Mouse (Mus musculus) frontal cortex, postnatal 10 days (tissue): ENCODE data around the gene Dyrk3.
"Not testable (repeated sequence)": the region's sequence is repeated elsewhere in the genome, so short reads cannot be mapped to it uniquely, and the experiment has no call there.

Experiments
- DNase-seq, 2 experiments: peaks; one replicate each; pipeline ENCODE4 v3.0.0; 2022; ENCODE audit warnings: low spot score in 2 of 2, mixed read lengths in 1 of 2

Dyrk3 gene

DNA sequence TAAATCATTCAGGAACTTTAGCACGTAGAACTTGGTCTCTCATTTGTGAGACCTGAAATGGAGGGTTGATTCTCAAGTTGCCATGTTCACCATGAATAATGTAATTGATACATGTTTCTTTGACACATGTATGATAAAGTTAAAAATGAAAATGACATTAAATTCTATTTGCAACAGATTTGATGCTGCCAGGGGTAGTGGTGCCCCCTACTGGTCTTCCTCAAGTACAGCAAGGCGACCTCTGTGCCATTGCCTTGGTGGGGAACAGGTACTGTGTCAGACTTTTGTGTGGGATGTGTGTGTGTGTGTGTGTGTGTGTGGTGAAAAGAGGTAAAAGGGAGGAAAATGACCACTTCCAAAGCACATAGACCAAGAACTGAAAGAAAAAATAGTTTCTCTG is 17.3 kb upstream of the Dyrk3 start:
- DNase-seq, result no peak

DNA sequence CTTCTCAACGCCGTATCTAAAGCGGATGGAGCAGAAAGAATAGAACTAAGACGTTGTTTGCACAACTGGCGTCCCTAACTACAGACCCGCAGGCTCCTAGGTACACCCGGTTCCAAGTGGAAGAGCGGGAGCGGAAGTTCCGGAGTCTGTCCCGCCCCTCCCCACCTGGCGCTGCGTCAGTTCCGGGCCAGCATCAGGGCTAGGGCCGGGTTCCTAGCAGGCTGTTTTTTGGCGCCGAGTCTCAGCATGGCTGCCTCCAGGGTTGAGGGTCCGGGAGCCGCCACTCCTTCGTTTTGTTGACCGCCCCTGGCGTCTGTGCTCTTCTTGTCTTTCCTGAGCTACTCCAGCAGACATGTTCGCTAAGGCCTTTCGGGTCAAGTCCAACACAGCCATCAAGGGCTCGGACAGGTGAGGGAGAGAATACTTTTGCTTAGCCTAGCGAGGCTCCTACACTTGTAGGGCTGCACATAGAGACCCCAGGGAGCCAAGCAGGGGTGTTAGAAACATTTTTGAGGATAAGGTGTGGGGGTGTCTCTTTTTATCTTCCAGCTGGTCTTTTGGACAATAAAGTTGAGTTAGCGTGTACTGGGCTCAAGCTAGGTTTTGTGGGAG is 15.0 kb upstream of the Dyrk3 start, which contains the start of gene Eif2d:
TSS of gene Eif2d (plus strand) at position 164 of the 612 bp plus-strand sequence.
- peak; percentile 76 to 84 for DNase-seq

- DNase-seq, result no peak
Observed at GRCm38 (mm10) chr1:131149496-131149895, 11.4 kb upstream of the Dyrk3 start.

DNA sequence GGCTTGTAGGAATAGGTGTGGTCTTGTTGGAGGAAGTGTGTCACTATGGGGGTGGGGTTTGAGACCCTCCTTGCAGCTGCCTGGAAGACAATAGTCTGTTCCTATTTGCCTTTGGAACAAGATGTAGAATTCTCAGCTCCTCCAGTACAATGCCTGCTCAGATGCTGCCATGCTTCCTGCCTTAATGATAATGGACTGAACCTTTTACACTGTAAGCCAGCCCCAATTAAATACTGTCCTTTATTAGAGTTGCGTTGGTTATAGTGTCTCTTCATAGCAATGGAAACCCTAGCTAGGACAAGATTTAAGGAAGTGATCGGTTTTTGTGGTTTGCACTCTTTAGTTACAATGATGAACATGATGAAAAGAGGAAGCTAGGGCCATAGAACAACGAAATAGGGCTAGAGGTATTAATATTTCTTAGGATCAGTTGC is 8.1 kb upstream of the Dyrk3 start:
- no peak for DNase-seq

GRCm38 (mm10) chr1:131145222-131145621 is 7.1 kb upstream of the Dyrk3 start:
- not testable (repeated sequence) for DNase-seq

DNA sequence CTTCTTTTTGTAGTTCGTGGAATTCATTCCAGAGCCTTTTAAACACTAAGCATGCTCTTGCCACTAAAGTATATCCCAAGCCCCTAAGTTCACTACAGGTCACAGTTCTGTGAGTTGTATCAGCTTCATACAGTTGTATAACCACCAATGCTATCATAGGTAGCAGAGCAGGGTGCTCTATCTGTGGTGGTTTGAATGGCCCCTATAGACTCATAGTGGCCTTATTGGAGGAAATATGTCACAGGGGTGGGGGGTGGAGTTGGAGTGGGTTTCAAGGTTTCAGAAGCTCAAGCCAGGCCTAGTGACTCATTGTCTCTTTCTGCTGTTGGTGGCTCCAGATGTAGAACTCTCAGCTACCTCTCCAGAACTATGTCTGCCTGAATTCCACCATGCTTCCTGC is 4.3 kb upstream of the Dyrk3 start:
- DNase-seq, result no peak

GRCm38 (mm10) chr1:131141449-131141848 is 3.3 kb upstream of the Dyrk3 start:
- no peak for DNase-seq

DNA sequence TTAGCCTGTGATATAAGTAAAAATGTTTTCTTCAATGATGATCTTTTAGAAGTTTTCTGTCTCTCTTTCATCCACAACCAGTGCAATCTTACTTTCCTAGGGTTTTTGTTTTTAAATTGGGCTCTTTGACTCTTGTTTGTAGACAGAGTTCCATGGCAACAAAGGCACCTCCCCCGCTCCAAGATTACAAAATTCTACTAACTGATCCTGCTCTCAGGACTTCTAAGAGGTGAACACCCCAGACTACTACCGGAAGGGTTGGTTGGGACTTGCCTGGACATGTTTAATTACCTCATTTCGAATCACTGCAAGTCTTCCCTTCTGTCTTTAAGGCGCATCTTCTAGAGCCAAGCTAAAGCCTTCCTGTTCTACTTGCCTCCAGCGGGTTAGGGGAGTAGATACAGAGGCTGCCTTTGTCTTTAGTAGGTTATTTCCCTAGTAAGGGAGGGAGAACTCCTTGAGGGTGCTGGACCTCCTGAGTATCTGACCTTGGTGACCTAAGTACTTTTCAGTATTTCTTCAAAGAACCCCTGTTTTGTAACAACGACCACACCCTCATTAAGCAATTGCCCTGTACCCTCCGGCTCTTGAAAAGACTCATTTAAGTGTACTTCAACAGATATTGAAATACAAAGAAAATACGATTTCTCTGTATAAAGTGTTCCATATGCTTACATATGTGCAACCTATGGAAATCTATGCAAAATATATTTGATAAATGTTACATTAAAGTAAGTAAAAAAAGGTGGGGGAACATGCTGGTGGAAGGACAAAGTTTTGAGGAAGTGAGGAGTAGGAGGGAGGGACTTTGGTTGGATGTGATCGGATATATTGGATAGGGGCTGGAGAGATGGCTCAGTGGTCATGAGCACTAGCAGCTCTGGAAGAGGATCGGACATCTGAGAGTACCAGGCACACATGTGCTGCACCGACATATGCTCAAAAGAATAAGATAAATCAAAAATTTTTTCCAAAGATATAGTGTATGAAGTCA is 1.3 kb upstream of the Dyrk3 start:
- DNase-seq, result no peak

DNA sequence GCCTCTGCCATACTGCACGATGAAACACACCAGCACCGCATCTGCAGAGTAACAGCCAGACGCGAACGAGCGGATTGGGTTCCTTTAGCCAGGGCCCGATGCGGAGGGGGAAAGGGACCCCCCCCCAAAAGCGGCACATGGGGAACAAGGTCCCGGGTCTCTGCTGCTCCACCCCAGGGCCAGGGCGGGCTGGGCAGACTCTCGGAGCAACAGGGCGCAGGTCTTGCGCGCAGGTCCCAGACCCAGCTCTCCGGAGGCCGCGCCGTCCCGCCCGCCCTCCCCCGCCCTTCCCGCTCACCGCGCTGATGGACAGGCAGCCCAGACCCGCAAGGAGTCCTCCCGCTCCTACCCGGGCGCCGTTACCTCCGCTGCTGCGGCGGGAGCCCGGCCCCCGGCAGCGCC is 422 bp downstream of the Dyrk3 start:
- peak in 1 of 2 experiments; percentile 31 for DNase-seq

DNA sequence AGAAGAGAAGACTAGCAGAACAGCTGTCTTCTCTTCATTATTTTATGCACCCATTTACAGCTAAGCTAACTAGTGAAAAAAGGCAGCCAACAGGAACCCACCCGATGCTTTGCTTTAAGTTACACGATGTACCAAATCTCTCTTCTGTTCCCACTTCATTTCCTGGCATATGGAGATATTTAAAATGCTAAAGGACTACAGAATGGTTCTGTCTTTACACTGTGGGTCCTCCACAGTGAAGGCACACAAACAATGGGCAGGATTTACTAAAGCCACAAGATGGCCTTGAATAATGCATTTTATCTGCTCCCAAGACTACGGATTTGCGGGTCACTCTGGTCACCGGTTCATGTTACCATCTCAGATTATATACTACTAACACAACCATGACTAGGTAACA is 1.0 kb downstream of the Dyrk3 start:
- no peak for DNase-seq

- no peak for DNase-seq
Observed at GRCm38 (mm10) chr1:131135960-131136629, 2.0 kb downstream of the Dyrk3 start.

- no peak for DNase-seq
Observed at GRCm38 (mm10) chr1:131134942-131135522, 3.1 kb downstream of the Dyrk3 start.

DNA sequence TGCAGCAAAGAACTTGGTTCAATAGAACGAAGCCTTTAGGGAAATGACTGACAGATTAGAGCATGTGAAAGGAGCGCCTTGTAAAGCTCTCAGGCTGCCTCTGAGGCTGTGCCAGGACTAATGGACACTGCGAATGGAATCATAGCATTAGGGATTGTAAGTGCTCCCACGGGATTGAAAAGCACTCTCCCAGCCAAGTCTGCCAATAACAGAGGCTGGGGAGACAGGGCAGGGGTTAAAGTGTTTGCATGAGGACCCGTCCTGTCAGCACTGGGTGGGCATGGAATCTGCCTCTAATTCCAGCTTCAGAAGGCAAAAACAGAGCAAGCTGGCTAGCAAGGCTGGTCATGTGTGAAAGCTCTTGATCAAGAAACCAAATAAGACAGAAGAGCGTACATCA is 3.9 kb downstream of the Dyrk3 start:
- no peak for DNase-seq

DNA sequence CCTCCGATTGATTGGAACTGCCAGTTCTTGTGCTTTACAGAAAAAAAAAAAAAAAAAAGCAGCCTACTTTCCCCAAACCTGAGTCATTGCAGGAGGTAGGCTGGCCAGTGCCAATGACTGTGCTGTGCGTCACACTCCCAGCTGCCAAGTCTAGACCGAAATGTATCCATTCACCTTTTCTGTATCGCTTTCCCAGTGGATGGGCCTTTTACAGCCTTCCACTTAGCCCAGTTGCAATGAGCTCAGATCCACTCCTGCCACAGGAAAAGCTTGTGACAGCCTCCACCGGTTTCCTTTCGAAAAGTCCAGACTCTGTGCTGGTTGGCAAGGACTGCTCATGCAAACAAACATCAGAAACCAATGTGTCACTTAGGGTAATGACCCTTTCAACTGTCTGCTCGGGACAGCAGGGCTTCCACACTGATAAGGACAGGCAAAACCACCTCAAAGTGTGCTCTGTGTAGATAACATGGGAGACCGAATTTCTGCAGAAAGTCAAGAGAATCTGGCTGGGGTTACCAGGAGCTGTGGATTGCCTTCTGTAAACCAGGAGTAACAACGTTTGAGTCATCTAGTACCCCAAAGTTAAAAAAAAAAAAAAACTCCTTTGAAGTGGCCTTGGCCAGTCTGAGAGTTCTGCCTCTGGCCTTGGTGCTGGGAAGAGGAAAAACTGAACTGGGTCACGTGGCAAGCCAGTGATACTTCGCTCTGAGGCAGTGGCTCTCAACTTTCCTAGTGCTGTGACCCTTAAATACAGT is 12.0 kb downstream of the Dyrk3 start:
- DNase-seq, result no peak

DNA sequence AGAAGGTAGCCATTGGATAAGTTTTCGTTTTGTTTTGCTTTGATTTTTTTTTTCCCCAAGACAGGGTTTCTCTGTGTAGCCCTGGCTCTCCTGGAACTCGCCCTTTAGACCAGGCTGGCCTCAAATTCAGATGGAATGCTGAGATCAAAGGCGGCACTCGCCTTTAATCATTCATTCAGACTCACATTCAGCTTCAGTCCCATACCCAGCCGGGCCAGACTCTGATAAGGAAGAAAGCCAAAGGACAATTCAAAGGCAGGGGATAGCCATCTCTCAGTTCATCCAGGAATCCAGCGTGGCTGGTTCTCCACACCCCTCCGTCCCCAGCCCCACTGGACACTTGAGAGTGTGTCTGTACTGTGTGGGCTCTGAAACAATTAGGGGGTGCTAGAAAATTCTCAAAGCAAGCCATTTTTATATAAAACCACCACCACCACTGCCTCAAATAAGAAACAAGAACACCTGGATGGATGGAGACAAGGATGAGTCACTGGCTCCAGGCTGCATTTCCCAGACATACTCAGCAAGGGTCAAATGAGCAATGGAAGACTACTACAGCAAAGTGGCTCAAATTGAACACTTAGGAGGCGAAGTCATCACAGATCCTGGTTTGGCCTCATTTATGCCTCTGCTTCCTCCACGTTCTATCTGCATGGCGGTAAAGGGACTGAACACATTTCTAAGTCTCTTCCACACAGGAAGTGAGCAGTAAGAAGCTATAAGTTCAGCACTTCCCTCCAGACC is 14.4 kb downstream of the Dyrk3 start:
- DNase-seq, result no peak

GRCm38 (mm10) chr1:131121987-131122386 is 16.2 kb downstream of the Dyrk3 start:
- no peak for DNase-seq

- DNase-seq, result no peak
Observed at GRCm38 (mm10) chr1:131119026-131119425, 19.1 kb downstream of the Dyrk3 start.

DNA sequence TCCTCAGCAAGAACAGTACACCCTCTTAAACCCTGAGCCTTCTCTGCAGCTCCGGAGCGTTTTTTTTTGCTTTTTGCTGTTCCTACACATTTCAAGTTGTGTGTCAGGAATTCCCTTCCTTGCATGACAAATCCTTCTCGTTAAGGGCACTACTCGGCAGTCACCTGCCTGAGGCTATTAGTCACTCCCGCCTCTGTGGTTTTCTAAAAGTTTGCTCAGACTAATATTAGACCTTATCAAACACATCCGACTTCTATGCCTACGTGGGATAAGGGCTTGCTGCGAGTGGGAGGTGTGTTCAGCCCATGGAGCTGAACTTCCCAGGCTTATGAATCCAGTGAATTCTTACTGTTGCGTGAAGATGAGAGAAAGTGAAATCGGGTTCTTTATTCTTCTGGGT is 19.6 kb downstream of the Dyrk3 start:
- no peak for DNase-seq

GRCm38 (mm10) chr1:131116430-131117011 is 21.6 kb downstream of the Dyrk3 start:
- peak in 1 of 2 experiments; percentile 44 for DNase-seq

GRCm38 (mm10) chr1:131115932-131116331 is 22.2 kb downstream of the Dyrk3 start:
- DNase-seq, result peak in 1 of 2 experiments; percentile 64
